Mouse (Mus musculus) Patski (cell line): Measurements from ENCODE around the gene Cenpv. TPM values are rescaled to one million over a fixed set of nuclear protein-coding genes. Genes with fewer than 3 reads are reported as not detected.

Experiments
- ATAC-seq: fragments of 100-300 bp; one replicate; pipeline ENCODE4 v1.8.0; 2021
- CTCF ChIA-PET: fragments of 350-600 bp; sonication (Branson Sonifier 250); formaldehyde crosslinking; loops from one replicate; lab custom pipeline; 2022; ENCODE audit warnings: inconsistent platforms; lab: Charles Lee
- POLR2A ChIA-PET: fragments of 350-600 bp; sonication (Branson Sonifier 250); formaldehyde crosslinking; loops from one replicate; lab custom pipeline; 2022; ENCODE audit warnings: antibody characterized with exemption, inconsistent platforms; lab: Charles Lee
- DNase-seq: peaks from one replicate; pipeline ENCODE4 v3.0.0-alpha.2; 2011; ENCODE audit warnings: low read depth, low spot score
- H3K27me3 ChIP-seq: fragments of 371-371 bp; one replicate; pipeline ENCODE4 v1.5.1; 2021
- CTCF ChIP-seq: fragments of 100-300 bp; IDR thresholded peaks from one replicate; pipeline ENCODE4 v1.5.1; 2021
- in situ Hi-C: fragments of 300-500 bp; cut with MboI; formaldehyde crosslinking; loops from 3 replicates; pipeline ENCODE4 v1.11.1; 2018; ENCODE audit warnings: low pct_unique_long_range_greater_than_20kb, mixed read lengths
- polyA plus RNA-seq: library from polyadenylated mRNA; unstranded; gene quantifications from one replicate; pipeline ENCODE4 v1.2.3, GENCODE M21; 2021

Gene Cenpv
- polyA plus RNA-seq, 1 experiment from 2014 or later = 24.5 TPM

DNA sequence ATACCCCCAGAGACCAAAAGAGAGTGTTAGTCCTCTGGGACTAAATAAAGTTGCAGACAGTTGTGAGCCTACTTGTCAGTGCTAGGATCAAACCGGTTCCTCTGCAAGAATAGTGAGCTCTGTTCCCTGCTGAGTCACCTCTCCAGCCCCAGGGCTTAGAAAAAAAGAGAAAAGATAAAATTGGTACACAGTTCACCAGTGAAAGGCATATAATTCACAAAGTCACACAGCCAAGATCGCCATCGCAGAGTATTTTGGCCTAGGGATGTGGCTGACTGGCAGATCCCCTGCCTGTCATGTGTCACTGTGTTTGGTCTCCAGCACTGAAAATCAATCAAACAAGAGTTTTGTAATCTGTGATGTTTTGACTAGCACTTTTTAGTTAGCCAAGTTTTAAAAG is 29.2 kb upstream of the Cenpv start:
- in situ Hi-C loops = no loop called here
- DNase-seq = no peak
- H3K27me3 ChIP-seq = no peaks in the 10 kb centered on the region
- TF ChIP-seq CTCF = no peak
- ChIA-PET POLR2A (interaction anchor here (0.6 kb wide), 1 partner anchor 108 kb away, joined by 5 read pairs; no protein-coding TSS in a partner anchor), CTCF (interaction anchor here (0.9 to 1.2 kb wide), 2 partner anchors 11 to 50 kb away, joined by 3 read pairs; no protein-coding TSS in a partner anchor)
- no peak for ATAC-seq

- ChIA-PET POLR2A (no interaction called here), CTCF (no interaction called here)
- H3K27me3 ChIP-seq = no peaks in the 10 kb centered on the region
- ATAC-seq (no peak), DNase-seq (no peak)
- TF ChIP-seq CTCF = no peak
- in situ Hi-C loops = no loop called here
Measured at GRCm38 (mm10) chr11:62566211-62566610, 27.1 kb upstream of the Cenpv start.

DNA sequence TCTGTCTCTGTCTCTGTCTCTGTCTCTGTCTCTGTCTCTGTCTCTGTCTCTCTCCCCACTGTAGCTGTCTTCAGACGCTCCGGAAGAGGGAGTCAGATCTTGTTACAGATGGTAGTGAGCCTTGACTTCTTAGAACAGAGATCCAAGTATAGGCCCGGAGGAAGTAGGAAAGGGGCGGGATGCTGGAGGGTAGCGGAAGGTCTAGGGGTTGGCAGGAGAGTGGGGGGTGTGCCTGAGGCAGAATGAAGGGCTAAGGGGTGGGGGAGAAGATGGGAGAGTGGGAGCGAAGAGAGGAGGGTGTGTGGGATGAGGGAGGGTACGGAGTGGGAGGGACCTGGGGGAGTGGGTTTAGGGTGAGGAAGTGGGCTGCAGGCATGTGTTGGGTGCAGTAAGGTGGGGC is 26.7 kb upstream of the Cenpv start:
- in situ Hi-C loops = no loop called here
- no peak for TF ChIP-seq CTCF
- POLR2A ChIA-PET = no interaction called here
- DNase-seq = no peak
- ATAC-seq = no peak
- H3K27me3 ChIP-seq = no peaks in the 10 kb centered on the region
- CTCF ChIA-PET = interaction anchor here (1.4 kb wide), 1 partner anchor 9 kb away, joined by 4 read pairs; no protein-coding TSS in a partner anchor

DNA sequence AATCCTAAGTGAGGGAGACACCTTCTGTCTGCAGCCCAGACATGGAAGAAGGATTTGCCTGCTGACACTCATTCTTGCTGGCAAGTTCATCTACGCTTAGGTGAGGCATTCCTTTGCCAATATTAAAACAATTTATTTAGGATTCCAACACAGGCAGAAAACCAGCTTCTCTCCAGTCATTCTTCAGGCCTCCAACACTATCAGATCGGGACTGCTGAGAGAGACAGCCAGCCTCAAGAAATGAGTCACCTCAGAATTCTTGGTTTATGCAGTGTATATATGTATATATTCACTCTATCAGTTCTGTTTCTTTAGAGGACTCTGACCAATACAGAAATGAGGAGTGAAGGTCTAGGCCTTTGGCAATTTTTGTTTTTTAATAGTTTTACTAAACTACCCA is 24.5 kb upstream of the Cenpv start:
- POLR2A ChIA-PET = no interaction called here
- ATAC-seq = no peak

GRCm38 (mm10) chr11:62560463-62561016 is 21.5 kb upstream of the Cenpv start:
- ATAC-seq (no peak), DNase-seq (no peak)
- ChIA-PET CTCF (no interaction called here), POLR2A (no interaction called here)
- H3K27me3 ChIP-seq = no peaks in the 10 kb centered on the region
- TF ChIP-seq CTCF = no peak
- in situ Hi-C loops = no loop called here

More for the DNA sequence above, 24.5 kb upstream of the Cenpv start:
- in situ Hi-C loops = no loop called here
- H3K27me3 ChIP-seq = no peaks in the 10 kb centered on the region
- CTCF ChIA-PET = no interaction called here
- TF ChIP-seq CTCF = no peak
- no peak for DNase-seq

DNA sequence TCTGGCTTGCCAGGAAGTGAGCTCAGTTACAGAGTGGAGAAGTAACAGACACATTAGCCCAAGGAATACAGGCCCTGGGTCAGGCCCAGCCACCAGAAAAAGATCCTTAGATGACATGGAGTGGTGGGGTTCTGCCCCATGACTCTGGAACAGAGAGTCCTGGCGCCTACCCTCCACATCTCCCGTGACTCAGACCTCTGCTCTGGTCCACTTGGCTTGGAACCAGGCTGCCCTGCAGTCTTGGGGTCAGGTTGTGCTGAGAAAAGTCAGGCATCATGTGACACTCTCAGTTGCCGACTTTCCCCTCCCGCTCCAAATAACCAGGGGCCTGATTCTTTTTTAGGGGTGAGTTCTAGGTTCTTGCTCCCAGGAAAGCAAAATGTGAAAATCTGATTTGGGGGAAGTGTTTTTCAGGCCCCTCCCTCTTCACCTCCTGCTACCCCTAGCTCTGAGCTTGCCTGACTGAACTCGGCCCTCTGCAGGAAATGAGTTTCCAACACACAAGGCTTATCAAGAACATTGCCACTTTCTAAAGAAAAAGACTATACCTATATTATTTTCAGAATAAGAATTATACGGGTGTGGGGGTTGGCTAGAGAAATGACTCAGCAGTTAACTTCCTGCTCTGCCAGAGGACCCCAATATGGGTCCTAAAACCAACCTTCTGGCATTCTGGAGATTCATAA is 20.0 kb upstream of the Cenpv start:
- ChIA-PET POLR2A (interaction anchor here (0.6 kb wide), 1 partner anchor 587 kb away, joined by 3 read pairs; no protein-coding TSS in a partner anchor), CTCF (no interaction called here)
- DNase-seq = peak; percentile 25
- no peak for TF ChIP-seq CTCF
- in situ Hi-C loops = no loop called here
- H3K27me3 ChIP-seq = no peaks in the 10 kb centered on the region
- ATAC-seq = peak; percentile 19

DNA sequence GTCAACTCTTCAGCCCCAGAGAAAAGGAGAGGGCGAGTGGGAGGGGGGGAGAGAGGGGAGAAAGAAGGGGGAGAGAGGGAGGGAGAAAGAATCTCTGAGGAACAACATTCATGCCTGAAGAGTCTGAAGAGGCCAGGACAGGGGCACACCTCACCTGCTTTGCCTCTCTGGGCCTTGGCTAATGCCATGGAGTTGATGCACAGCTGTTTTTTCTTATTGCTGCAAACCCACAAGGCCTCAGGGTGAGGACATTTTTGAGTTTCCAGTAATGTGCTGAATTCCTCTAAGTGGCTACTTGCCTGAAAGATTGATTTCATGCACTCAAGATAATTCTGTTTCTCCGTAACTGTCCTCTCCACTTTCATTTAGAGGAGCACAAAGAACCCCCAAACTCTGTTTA is 19.1 kb upstream of the Cenpv start:
- in situ Hi-C loops = no loop called here
- DNase-seq (no peak), ATAC-seq (no peak)

GRCm38 (mm10) chr11:62557205-62557604 is 18.1 kb upstream of the Cenpv start:
- TF ChIP-seq CTCF = no peak
- POLR2A ChIA-PET = interaction anchor here (0.7 to 1.5 kb wide), 3 partner anchors 19 to 34 kb away, joined by 3 to 5 read pairs (median 4); no protein-coding TSS in a partner anchor
- CTCF ChIA-PET = interaction anchor here (0.6 to 2.0 kb wide), 5 partner anchors 11 to 749 kb away, joined by 3 to 7 read pairs (median 3); partner anchors contain the start of gene Trpv2
- DNase-seq = no peak
- no peaks in the 10 kb centered on the region for H3K27me3 ChIP-seq
- no peak for ATAC-seq
- in situ Hi-C loops = no loop called here

More for the DNA sequence above, 19.1 kb upstream of the Cenpv start:
- no peaks in the 10 kb centered on the region for H3K27me3 ChIP-seq
- ChIA-PET POLR2A (interaction anchor here (0.7 kb wide), 1 partner anchor 19 kb away, joined by 3 read pairs; no protein-coding TSS in a partner anchor), CTCF (interaction anchor here (1.6 kb wide), 1 partner anchor 14 kb away, joined by 3 read pairs; no protein-coding TSS in a partner anchor)
- TF ChIP-seq CTCF = no peak

DNA sequence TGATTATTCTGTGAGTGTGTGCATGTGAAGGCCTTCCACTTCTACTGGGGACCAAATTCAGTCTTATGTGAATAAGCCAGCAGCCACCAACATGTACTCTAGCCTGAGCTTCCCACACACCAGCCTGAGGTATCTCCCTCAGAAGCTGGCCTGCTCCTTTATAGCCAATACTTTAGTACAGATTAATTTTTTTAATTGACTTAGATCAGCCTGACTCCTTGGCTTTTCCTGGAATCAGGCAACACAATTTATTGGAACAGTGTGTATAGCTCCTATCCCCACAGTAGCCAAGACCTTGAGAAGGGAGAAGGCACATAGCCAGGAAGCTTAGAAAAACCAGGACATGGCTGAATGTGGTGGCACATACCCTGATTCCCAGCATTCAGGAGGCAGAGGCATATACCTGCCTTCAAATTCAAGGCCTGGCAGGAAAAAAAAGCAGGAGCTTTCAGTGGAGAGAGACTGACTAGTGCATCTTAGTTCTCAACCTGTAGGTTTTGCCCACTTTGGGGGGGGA is 16.9 kb upstream of the Cenpv start:
- H3K27me3 ChIP-seq = no peaks in the 10 kb centered on the region
- no peak for ATAC-seq
- in situ Hi-C loops = no loop called here
- no peak for DNase-seq
- POLR2A ChIA-PET = interaction anchor here (0.6 to 1.5 kb wide), 4 partner anchors 9 to 121 kb away, joined by 3 to 7 read pairs (median 4); no protein-coding TSS in a partner anchor
- no peak for TF ChIP-seq CTCF
- CTCF ChIA-PET = interaction anchor here (1.3 to 2.0 kb wide), 2 partner anchors 9 to 19 kb away, joined by 4 to 7 read pairs; partner anchors contain the start of gene Trpv2

- TF ChIP-seq CTCF = no peak
- in situ Hi-C loops = no loop called here
- DNase-seq (no peak), ATAC-seq (no peak)
- POLR2A ChIA-PET = interaction anchor here (0.5 to 1.5 kb wide), 6 partner anchors 9 to 165 kb away, joined by 3 to 5 read pairs (median 3); no protein-coding TSS in a partner anchor
- H3K27me3 ChIP-seq = no peaks in the 10 kb centered on the region
- CTCF ChIA-PET = interaction anchor here (1.4 kb wide), 1 partner anchor 20 kb away, joined by 3 read pairs; the partner anchor contains the start of gene Trpv2
Measured at GRCm38 (mm10) chr11:62554934-62555517, 16.0 kb upstream of the Cenpv start.
